Mouse (Mus musculus) cerebellum, adult 2 months (tissue): ENCODE measurements around the gene Syt1.

Experiments
- CTCF ChIP-seq: fragments of 200-500 bp; IDR thresholded peaks from 2 replicates; pipeline ENCODE4 v1.5.1; 2011; ENCODE audit warnings: low read depth, mild to moderate bottlenecking, control low read depth, low read length, moderate library complexity, borderline replicate concordance; ENCODE audit not compliant: insufficient read depth
- POLR2A ChIP-seq: fragments of 200-500 bp; IDR thresholded peaks from 2 replicates; pipeline ENCODE4 v1.6.1; 2011; ENCODE audit warnings: low read length, control low read depth, borderline replicate concordance; ENCODE audit not compliant: insufficient read depth

GRCm38 (mm10) chr10:108892441-108892840 lies 118.3 kb downstream of the Syt1 start:
- no peak for TF ChIP-seq POLR2A
- TF ChIP-seq CTCF, result no peak
